Mouse (Mus musculus): ENCODE measurements around the gene Eef1e1.

- TF ChIP-seq MAFK (IDR thresholded peaks at IDR 0.05; ENCODE audit: borderline replicate concordance, low read depth, low read length) (peak; percentile 84), ZMIZ1 (IDR thresholded peaks at IDR 0.05; ENCODE audit: low read depth, low read length) (peak; percentile 52; the same call in 1 of the 2 replicates), HCFC1 (IDR thresholded peaks at IDR 0.05; ENCODE audit: low read depth, low read length) (peak; percentile 52; the same call in 1 of the 2 replicates), ZKSCAN1 (IDR thresholded peaks at IDR 0.05; ENCODE audit: low read depth, low read length) (no peak), RAD21 (IDR thresholded peaks at IDR 0.05; ENCODE audit: low read depth, low read length) (no peak), TBP (IDR thresholded peaks at IDR 0.05; ENCODE audit: low read depth, low read length) (peak; percentile 50), EP300 (IDR thresholded peaks at IDR 0.05; ENCODE audit: low read depth in 1 of 2, low read length in 2 of 2) (peak; percentile 99 to 100), UBTF (IDR thresholded peaks at IDR 0.05; ENCODE audit: borderline replicate concordance, insufficient read depth, low read depth, low read length) (no peak), CTCF (IDR thresholded peaks at IDR 0.05 in 2 of 3, conservative IDR thresholded peaks at IDR 0.05 in 1 of 3; ENCODE audit: control insufficient read depth in 1 of 3, insufficient read depth in 1 of 3, low read depth in 2 of 3, low read length in 3 of 3, poor library complexity in 1 of 3, severe bottlenecking in 1 of 3) (no peak), ZNF384 (IDR thresholded peaks at IDR 0.05; ENCODE audit: low read depth, low read length) (no peak), POLR2A (IDR thresholded peaks at IDR 0.05; ENCODE audit: control insufficient read depth in 1 of 2, insufficient read depth in 1 of 2, low read depth in 1 of 2, low read length in 2 of 2, poor library complexity in 1 of 2) (peak in 1 of 2 experiments; percentile 54; a peak in 1 of 4 replicates), MEF2A (IDR thresholded peaks at IDR 0.05; ENCODE audit: extremely low read depth, insufficient replicate concordance, low read depth, low read length, poor library complexity, severe bottlenecking) (no peak; the same call in 1 of the 2 replicates), NRF1 (IDR thresholded peaks at IDR 0.05; ENCODE audit: insufficient read depth, low read depth, low read length, poor library complexity, severe bottlenecking) (no peak), TAL1 (IDR thresholded peaks at IDR 0.05; ENCODE audit: low read length) (peak; percentile 94)
Observed at GRCm38 (mm10) chr13:38632556-38632955, 26.3 kb downstream of the Eef1e1 start.
